Mouse (Mus musculus): Measurements from ENCODE around the gene Tmem128.

The Tmem128 gene

DNA sequence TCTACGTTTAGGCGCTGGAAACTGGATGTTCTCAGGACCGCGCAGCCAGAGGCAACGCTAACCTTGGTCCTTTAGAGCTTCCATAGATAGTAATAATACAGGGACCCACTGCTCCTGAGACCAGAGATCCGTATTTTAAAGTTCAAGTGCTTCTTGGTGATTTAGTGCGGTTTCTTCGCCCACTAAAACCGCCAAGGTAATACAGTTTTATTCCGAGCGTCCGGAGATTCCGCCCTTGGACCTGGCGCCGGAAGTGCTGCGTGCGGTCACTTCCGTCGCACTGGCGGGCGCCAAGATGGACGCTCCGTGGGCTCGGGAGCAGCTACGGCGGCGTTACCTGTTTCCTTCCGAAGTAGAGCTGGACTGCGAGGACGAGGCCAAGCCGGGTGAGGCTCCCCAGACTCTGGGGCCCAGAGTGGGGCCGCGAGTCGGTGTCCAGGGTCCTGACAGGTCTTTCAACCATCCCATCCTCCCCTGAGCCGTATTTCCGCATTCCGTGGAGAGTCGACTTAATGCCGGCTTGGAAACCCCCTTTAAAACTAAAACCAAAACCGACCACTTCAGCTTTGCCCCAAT is at the start of gene Tmem128:
Gene Tmem128 (plus strand): TSS at position 79 of the 576 bp plus-strand sequence.
- in situ Hi-C loops (cut with MboI) = no loop called here

DNA sequence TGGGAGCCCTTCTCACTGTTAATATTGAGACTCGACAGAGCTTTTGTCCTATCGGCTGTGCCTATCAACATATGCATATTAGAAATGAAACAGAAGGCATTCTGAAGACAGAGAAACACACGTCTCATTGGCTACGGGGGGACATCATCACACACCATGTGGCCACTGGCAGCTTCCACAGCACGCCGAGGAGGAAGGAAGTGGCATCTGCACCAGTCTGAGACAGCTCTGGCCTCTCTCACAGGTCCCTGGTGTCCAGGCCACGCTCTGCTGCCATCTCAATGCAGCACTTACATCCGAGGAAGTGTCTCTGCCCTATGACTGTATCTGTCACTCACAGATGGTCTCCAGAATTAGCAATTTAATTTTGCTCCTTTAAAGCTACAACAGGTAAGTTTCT is 48.3 kb upstream of the Tmem128 start:
- in situ Hi-C loops (cut with MboI) = no loop called here

DNA sequence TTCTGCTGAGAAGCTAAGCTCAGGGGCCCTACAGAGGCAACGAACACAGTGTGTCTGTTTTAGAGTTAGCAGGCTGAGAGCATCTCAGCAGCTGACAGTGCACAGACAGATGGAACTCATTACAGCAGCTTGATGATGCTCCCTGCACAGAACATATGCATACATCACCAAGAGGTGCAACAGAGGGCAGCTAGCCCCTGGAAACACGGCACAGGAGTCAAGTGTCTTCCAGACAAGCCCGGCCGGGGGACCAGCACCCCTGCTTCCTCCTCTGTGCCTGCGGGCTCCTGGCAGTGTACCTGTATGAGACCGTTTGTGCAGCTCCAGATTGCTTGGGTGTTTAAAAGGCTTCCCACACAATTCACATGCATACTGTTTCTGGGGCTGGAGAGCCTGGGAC is 47.0 kb upstream of the Tmem128 start:
- in situ Hi-C loops (cut with MboI) = no loop called here

DNA sequence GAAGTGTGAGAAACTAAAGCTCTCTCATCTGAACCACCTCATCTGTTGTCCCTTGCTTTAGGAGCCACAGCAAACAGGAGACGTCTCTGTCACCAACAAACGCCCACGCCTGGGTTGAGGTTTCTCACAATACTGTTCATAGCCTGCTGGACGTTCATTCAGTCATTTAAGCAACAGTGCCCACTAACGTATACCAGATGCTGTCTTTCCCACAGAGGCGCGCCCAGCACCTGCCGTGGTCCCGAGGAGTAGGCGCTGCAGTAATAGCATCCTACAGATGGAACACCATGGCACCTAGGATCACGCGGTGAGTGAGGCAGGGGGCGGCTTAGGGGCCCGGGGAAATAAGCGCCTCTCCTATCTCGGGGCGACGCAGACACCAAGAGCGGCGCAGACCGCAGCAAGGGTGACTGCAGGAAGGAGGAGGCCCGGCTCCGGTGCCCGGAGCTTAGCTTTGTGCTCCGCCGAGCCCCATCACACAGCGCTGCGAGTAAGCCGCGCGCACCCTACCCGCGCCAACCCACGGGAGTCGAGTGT is 40.1 kb upstream of the Tmem128 start:
- in situ Hi-C loops (cut with MboI) = no loop called here

DNA sequence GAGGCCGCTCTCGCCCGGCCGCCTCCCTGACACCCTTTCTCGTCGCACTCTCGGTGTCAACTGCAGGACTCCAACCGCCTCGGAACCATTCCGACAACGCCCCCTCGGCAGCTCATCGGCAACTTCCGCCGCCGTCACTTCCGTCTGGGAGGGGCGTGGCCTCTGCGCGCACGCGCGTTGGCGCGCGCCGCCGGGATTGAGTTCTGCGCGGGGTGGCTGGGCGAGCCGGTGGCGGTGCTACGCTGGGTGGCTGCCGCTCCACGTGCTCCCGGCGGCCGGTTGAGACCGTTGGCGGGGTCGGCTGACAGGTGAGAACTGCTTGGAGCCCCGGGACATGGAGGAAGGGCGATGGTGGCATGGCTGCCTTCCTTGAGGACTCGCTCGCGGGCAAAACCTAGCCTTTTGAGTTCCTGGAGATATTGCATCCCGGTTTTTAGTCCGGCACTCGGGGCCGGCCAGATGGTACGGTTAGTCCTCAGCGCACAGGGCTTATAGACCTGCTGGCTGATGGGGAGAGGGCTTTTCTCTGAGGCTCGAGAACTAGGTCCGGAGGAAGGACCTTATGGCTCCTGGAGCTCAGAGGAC is 39.6 kb upstream of the Tmem128 start, which contains the start of the genes Zbtb49 and Lyar:
Gene Zbtb49 (minus strand): TSS at position 130 of the 585 bp plus-strand sequence.
Gene Lyar (plus strand): TSS at position 143 of the 585 bp plus-strand sequence.
- in situ Hi-C loops (cut with MboI) = no loop called here

DNA sequence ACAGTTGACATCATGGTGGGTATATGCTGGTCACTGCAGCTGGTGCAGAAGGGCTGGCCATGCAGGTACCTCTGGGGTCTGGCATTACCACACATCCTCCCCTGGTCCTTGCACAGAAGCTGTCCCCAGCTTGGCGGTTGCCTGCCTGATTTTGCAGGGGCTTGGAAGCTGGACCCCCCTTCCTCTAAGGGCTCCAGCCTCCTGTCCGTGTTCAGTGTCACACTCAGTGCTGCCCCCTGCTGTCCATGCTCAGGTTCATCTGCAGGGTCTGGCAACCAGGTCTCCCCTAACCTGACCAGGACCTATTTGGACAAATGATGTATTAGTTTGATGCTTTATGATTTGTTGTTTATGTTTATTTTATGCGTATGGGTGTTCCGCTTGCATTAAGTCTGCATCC is 24.6 kb upstream of the Tmem128 start:
- in situ Hi-C loops (cut with MboI) = no loop called here

DNA sequence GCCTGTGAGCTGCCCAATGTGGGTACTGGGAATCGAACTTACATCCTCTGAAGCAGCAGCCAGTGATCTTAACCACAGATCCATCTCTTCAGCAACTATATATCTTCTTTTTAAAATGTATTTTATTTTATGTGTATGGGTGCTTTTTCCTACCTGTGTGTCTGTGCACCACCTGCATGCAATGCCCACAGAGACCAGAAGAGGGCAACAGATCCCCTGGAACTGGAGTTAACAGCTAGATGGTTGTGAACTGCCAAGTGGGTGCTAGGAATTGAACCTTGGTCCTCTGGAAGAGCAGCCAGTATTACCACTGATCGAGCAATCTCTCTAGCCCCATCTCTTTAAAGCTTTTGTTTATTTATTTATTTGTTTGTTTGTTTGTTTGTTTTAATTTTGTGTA is 23.4 kb upstream of the Tmem128 start:
- in situ Hi-C loops (cut with MboI) = no loop called here

DNA sequence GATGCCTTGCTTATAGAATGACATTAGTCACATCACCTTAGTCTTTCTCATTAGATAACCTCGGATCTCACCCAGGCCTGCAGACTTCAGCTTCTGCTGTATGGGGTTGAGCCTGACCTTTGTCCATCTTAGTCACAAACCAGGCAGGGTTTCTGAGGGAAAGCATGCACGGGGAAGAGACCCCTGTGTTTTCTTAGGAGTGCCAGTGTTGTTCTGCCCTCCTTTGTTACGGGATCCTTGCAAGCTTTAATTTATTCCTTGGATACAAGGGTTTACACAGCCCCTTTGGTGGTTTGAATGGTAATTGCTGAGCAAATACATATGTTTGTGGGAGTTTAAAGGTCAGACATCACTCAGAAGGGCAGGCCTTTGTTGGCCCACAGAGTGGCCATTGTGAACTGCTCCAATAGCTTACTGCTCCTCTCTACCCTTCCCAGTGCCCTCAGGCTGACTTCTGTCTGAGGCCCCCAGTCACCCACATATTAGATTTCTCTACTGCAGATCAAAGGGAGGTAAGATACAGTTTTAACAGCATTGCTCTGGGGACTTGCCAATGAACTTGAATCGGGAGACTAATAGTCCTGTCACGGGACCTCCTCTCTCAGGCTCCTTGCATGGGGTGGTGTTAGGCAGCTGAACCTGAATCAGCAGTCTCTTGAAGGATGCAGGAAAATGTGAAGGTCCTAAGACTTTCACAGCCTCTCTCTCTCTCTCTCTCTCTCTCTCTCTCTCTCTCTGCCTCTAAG is 19.1 kb upstream of the Tmem128 start:
- in situ Hi-C loops (cut with MboI) = no loop called here

DNA sequence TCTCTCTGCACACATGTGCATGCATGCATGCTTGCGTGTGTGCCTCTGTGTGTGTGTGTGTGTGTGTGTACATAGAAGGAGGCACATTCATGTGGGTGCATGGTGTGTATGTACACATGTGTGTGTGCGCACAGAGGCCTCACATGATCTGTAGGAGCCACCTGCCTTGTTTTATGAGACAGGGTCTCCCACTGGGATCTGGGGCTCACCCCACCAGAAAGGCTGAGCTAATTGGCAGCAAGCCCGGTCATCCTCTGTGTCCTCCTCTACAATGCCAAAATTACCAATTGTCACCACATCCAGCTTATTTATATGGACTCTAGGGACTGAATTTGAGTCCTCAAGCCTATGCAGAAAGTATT is 18.5 kb upstream of the Tmem128 start:
- in situ Hi-C loops (cut with MboI) = no loop called here

DNA sequence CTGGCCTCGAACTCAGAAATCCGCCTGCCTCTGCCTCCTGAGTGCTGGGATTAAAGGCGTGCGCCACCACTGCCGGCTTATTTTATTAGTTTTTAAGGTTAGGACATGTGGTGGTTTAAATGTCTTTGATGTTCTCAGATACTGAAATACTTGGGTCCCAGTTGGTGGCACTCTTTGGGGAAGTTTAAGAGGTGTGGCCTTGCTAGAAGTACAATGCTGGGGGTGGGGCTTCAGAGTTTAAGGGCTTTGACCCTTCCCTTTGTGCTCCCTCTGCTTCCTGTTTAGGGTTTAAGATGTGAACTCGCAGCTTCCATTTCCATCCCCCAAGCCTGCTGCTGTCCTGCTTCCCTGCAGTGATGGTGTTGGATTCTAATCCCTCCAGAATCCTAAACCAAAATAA is 18.0 kb upstream of the Tmem128 start:
- in situ Hi-C loops (cut with MboI) = no loop called here

DNA sequence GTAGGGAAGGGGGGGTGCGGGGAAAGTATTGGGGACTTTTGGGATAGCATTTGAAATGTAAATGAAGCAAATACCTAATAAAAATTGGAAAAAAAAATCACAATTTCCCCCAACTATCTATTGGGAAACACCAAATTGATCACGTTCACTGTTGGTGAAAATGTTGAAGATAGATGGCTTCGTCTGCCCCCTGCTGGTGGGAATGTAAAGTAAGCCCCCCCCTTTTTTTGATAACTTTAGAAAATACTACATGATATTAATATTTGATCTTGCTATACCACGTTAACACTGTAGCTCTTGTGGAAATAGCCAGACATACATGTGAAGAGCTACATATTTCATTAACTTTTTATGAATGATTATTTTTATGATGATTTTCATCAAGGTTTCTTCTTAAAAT is 4.8 kb upstream of the Tmem128 start:
- in situ Hi-C loops (cut with MboI) = no loop called here

DNA sequence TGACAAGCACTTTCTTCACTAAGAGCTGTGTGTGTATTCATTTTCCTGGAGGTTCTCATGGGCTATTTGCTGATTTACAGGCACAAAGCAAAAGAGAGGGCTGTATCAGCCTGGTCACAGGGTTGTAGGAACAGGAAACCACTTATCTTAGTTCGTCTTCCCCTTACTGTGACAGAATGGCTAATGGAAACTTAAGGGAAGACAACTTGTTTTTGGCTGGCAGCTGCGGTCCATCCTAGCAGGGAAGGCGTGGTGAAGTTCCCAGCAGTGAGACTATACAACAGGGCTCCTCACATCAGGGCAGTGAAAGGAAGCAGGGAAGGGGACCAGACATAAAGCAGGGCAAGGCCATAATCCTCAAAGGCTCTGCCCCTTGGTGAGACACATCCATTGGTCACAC is 4.3 kb upstream of the Tmem128 start:
- in situ Hi-C loops (cut with MboI) = no loop called here

DNA sequence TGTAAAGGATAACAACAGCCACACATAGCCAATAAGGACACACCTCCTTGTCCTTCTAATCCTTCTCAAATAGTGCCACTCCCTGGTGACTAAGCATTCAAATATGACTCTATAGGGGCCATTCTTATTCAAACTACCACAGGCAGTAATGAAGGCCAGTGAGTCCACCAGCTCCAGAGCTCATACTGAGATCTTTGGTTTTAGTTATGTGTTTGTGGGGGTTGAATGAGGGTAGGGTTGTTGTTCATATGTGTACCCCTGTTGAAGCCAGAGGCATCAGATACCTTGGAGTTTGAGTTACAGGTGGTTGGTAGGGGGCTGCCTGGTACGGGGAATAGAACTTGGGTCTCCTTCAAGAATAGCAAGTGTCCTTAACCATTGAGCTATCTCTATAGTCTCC is 3.4 kb upstream of the Tmem128 start:
- in situ Hi-C loops (cut with MboI) = no loop called here

DNA sequence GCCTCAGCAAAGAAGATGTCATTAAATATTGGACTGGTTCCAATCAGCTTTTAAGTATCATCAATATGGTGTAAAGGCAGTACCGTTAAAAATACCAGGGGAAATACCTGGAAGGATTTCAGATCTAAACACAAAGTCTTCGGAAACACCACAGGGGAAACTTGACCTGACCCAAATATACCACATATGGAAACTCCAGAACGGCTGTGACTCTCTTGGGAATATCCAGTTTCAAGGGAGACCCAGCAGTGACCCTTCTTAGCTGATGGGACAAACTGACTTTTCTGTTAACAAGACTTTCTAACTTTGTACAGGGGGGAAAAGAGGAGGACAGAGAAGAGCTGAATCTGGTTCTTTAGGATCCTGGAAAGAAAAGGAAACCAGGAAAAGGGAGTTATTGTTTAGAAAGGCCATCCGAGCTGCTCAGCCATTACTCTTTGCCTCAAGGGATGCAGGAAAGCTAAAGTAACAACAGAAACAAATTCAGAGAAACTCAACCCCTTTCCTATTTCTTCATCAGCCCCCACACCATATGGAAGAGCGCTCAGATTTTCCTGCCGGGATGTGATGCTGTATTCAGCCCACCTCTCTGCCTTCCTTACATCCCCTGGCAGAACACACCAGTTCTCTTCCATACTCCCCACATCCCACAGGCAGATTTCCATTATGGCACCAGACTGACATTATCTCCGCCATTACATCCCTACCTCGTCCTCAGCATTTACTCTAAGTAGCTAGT is 1.8 kb upstream of the Tmem128 start:
- in situ Hi-C loops (cut with MboI) = no loop called here

DNA sequence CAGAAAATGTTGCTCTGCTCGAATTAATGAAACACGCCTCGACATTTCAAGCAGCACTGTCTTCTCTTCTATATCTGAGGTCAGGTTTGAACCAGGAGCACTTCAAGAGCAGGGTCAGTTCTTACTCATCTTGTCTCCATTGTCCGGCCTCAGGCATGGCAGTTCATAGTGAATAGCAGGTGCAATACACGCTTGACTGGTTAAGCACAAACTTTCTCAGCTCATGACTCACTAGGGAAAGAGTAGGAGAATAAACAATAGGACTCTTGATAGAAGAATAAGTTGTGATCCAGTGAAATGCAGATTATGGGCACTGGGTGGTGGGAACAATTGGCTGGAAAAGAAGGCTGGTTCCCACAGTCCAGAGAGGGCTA is 1.2 kb upstream of the Tmem128 start:
- in situ Hi-C loops (cut with MboI) = no loop called here

DNA sequence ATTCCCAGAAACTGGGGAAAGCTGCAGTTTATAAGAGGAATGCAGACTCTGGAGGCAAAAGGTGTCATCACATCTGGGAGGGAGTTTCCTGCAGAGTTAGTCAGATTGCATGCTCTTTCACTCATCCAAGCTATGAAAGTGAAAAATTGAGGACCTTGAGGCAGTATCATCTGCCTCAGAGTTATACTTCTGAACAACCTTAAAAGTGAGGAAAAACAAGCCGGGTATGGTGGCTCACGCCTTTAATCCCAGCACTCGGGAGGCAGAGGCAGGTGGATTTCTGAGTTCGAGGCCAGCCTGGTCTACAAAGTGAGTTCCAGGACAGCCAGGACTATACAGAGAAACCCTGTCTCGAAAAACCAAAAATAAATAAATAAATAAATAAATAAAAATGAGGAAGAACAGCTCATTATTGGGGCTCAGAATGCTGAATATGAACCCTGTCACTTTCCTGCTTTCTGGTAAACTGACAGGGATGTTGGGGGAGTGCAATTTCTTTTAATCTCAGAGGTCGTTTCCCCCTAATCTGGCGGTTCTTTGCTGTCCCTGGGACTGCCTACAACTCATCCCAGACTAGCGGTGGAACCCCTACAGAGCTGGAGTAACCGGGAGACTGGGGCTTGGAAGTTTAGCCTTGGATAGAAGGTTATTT is 404 bp upstream of the Tmem128 start:
- in situ Hi-C loops (cut with MboI) = no loop called here

DNA sequence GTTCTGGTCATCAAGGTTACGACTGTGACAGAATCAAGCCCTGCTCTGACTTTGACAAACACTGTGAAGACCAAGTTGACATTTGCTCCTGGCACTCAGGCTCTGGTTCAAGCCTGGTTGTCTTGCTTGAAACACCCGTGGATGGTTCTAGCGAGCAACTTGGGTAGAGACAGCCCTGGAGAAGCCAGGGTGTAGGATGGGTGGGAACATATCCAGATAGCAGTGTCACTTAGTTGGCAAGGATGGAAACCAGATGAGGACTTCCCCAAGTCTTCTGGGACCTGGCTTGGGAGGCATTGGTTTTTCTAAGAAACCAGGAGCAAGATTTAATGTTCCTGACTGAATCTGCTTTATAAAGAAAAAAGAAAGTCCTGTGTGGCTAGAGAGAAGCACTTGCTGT is 11.0 kb downstream of the Tmem128 start:
- in situ Hi-C loops (cut with MboI) = no loop called here

DNA sequence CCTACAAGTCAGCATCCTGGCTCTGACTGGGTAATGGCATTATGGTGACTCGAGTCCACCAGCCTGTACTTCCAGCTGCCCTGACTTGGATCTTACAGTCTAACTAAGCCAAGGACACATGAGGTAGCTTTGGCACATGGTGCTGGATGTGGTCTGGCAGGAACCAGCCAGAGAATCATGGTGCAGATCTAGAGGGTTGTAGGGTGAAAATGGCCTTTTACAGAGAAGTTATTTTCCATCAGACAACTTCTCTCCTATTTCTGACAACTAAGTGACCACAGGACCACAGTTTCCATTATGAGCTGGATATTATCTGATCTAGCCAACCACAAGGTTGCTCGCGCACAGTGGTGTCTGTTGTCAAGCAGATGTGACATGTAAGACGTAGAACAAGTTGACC is 13.8 kb downstream of the Tmem128 start:
- in situ Hi-C loops (cut with MboI) = no loop called here

DNA sequence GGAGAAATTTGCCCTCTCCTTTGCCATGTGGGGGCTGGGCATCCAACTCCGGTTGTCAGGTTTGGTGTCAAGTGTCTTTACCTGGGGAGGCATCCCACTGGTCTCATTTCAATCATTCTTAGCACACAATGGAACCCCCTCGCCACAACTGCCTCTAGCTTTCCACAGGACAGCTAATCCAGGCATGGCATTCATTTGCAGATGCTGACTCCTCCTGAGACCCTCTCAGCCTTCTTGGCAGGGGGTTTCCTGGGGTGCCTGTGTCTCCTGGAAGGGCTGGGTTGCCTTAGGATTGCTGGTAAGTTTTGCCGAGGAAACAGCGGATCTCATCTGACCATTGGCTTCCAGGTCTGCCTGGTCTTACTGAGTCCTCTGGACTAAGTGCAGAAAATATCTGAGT is 15.8 kb downstream of the Tmem128 start, which contains the start of gene Otop1:
Gene Otop1 (plus strand): TSS at position 202 of the 400 bp plus-strand sequence.
- in situ Hi-C loops (cut with MboI) = no loop called here

DNA sequence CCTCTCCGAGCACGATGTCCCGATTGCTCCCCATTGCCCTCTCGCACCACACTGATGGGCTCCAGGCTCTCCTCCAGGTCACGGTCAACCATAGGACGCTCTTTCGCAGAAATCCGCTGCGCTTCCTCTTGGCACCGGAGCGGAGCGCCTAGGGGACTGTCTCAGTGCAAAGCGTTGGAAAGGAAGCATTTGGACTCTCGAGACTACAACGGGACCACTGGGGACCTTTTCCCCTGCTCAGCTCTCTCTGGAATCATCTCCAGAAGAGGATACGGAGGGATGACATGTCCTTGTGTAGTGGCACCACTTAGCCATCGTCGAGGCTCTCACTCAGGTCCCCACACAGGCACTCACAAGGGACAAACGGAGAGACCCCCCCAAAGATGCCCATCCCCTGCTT is 16.5 kb downstream of the Tmem128 start:
- in situ Hi-C loops (cut with MboI) = no loop called here

DNA sequence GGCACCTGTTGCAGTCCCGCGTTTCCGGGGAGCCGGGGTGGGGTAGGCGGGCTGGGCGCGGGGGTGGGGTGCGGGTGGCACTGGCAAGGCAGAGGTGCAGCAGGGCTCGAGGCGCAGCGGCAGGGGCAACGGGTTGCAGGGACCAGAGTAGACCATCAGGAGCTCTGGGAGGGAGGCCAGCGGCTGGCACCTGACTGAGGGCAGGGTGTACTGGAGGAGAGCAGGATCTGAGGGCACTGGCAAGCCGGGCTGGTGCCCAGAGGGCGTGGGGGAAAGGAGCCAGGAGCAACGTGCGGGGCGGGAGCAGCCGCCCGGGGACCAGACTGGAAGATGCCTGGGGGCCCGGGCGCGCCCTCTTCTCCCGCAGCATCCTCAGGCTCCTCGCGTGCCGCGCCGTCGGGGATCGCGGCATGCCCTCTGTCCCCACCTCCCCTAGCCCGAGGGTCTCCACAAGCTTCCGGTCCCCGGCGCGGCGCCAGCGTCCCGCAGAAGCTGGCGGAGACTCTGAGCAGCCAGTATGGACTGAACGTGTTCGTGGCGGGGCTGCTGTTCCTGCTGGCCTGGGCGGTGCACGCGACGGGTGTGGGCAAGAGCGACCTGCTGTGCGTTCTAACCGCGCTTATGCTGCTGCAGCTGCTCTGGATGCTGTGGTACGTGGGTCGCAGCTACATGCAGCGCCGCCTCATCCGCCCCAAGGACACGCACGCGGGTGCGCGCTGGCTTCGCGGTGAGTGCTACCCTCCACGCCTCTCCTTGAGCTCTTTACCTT is 17.3 kb downstream of the Tmem128 start:
- in situ Hi-C loops (cut with MboI) = no loop called here
